Mouse (Mus musculus) CH12F3 (cell line): ENCODE results near the gene Lrrc3.

Experiments used
- in situ Hi-C: fragments of 300-500 bp; cut with MboI; formaldehyde crosslinking; loops from 2 replicates; pipeline ENCODE4 v1.14.3; 2020; ENCODE audit warnings: low sequenced_read_pairs

Lrrc3 gene

GRCm38 (mm10) chr10:77869651-77870050, 32.7 kb downstream of the Lrrc3 start:
- in situ Hi-C loops, result no loop called here

GRCm38 (mm10) chr10:77867546-77867945, 34.8 kb downstream of the Lrrc3 start:
- in situ Hi-C loops, result no loop called here

GRCm38 (mm10) chr10:77864762-77865143, 37.6 kb downstream of the Lrrc3 start:
- in situ Hi-C loops, result no loop called here

GRCm38 (mm10) chr10:77864067-77864761, 38.1 kb downstream of the Lrrc3 start:
- in situ Hi-C loops, result no loop called here

- in situ Hi-C loops, result no loop called here
Observed at GRCm38 (mm10) chr10:77861675-77862074, 40.7 kb downstream of the Lrrc3 start, which contains the start of gene Gm3285. Gm3285 (plus strand) TSS chr10:77861975.

- in situ Hi-C loops, result no loop called here
Observed at GRCm38 (mm10) chr10:77852559-77852958, 49.8 kb downstream of the Lrrc3 start, which contains the start of gene Gm10318. Gm10318 (plus strand) TSS chr10:77852859.
